Mouse (Mus musculus): Measurements from ENCODE around the gene Bcl2l1.

DNA sequence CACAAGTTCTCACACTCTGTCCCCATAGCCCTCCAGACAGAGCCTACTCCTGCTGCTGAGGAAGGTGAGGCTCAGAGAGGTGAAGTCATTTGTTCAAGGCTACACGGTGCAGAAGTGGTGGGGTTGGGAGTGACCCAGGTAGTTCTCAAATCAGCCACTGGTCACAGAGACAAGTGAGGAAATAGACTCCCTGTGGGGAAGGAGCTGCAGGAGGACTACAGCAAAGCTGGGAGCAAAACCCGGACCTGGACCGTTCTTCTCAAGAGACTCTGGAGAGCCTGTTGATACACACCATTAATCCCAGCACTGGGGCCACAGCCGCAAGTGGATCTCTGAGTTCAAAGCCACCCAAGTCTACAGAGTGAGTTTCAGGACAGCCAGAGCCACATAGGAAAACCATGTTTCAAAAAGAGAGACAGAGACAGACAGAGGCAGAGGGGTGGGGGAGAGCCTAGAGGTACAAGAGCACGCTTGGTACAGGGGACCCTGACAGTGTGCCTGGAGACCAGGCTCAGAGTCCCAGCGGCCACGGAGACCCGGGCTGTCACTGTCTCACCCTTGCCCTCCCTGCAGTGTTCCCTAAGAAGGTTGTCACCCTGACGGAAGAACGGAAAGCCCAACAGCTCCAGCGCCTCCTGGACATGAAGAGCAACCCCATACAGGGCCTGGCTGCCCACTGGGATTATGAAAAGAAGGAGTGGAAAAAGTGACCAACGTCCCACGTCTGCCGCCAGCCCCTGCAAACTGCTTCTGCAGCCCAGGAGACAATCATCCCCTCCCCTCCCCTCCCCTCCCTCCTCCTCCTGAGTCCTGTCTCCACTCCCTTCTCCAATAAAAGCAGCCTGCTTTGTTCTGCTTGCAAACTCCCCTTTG lies 67.1 kb downstream of the Bcl2l1 start:
- no peak for TF ChIP-seq JUND (conservative IDR thresholded peaks at IDR 0.05; ENCODE audit: low read depth, low read length)
- no peak for TF ChIP-seq IRF4 (IDR thresholded peaks at IDR 0.05; ENCODE audit: low read depth, low read length)
- no peak for TF ChIP-seq CTCF (conservative IDR thresholded peaks at IDR 0.05 in 1 of 2, IDR thresholded peaks at IDR 0.05 in 1 of 2; ENCODE audit: low read depth in 2 of 2, low read length in 2 of 2)
- no peak for TF ChIP-seq MAX (IDR thresholded peaks at IDR 0.05; ENCODE audit: low read length)
- TF ChIP-seq RCOR1 (conservative IDR thresholded peaks at IDR 0.05; ENCODE audit: low read depth, low read length): no peak
- TF ChIP-seq MAFK (IDR thresholded peaks at IDR 0.05; ENCODE audit: insufficient replicate concordance, low read length): no peak
- TF ChIP-seq EP300 (IDR thresholded peaks at IDR 0.05; ENCODE audit: low read length): no peak
- TF ChIP-seq KAT2A (IDR thresholded peaks at IDR 0.05; ENCODE audit: insufficient replicate concordance, low read length): no peak
- no peak for TF ChIP-seq BHLHE40 (IDR thresholded peaks at IDR 0.05; ENCODE audit: low read depth, low read length)

Data from CH12.LX (cell line).